Mouse (Mus musculus): Measurements from ENCODE around the gene H2-T23. TPM values are rescaled to one million over a fixed set of nuclear protein-coding genes. Genes with fewer than 3 reads are reported as not detected.
"Not testable (repeated sequence)": the region's sequence is repeated elsewhere in the genome, so short reads cannot be mapped to it uniquely, and the experiment has no call there.

Gene H2-T23
- 3.5 and 4.9 TPM in 2 replicates for polyA plus RNA-seq (2016; fragmentation: Nextera tagmentation; extraction: Ambion mirVana)

GRCm38 (mm10) chr17:36032351-36032875, at the start of gene H2-T23:
H2-T23 (minus strand) TSS chr17:36032855.
- H3K36me3 ChIP-seq; H3K9me3 ChIP-seq (replicated peaks); H3K27me3 ChIP-seq (ENCODE audit: low read depth, poor library complexity, severe bottlenecking): not testable (repeated sequence)
- peaks cover 15% of the 10 kb centered on the region for H3K4me1 ChIP-seq
- WGBS, result 2% methylated on average over 25 of the region's 25 CpGs
- H3K27ac ChIP-seq (replicated peaks), result peak within 1 kb of the TSS; percentile 73
- peak; percentile 48 for DNase-seq (ENCODE audit: low spot score)
- H3K4me3 ChIP-seq, result peak within 1 kb of the TSS; percentile 61

- not testable (repeated sequence) for H3K27ac ChIP-seq (replicated peaks); H3K36me3 ChIP-seq; DNase-seq (ENCODE audit: low spot score); H3K9me3 ChIP-seq (replicated peaks); H3K4me3 ChIP-seq
- peaks cover 18% of the 10 kb centered on the region for H3K4me1 ChIP-seq
- peaks cover 41% of the 10 kb centered on the region for H3K27me3 ChIP-seq (ENCODE audit: low read depth, poor library complexity, severe bottlenecking)
Observed at GRCm38 (mm10) chr17:36081901-36082300, 49.2 kb upstream of the H2-T23 start.

GRCm38 (mm10) chr17:36060829-36061228, 28.2 kb upstream of the H2-T23 start:
- Histone ChIP-seq H3K9me3 (replicated peaks) (no peaks in the 10 kb centered on the region), H3K36me3 (no peaks in the 10 kb centered on the region), H3K4me1 (no peaks in the 10 kb centered on the region), H3K4me3 (no peak overlapping the region), H3K27ac (replicated peaks) (no peak overlapping the region), H3K27me3 (ENCODE audit: low read depth, poor library complexity, severe bottlenecking) (no peaks in the 10 kb centered on the region)
- DNase-seq (ENCODE audit: low spot score), result peak; percentile 76
- 32% methylated on average over 2 of the region's 2 CpGs for WGBS

GRCm38 (mm10) chr17:36058362-36058761, 25.7 kb upstream of the H2-T23 start, which contains the start of gene Gm11127:
Gm11127 (minus strand) TSS chr17:36058371.
- not testable (repeated sequence) for H3K4me1 ChIP-seq; H3K36me3 ChIP-seq; H3K27me3 ChIP-seq (ENCODE audit: low read depth, poor library complexity, severe bottlenecking); DNase-seq (ENCODE audit: low spot score); H3K4me3 ChIP-seq; H3K9me3 ChIP-seq (replicated peaks); H3K27ac ChIP-seq (replicated peaks)
- WGBS, result 60% methylated on average over 1 of the region's 1 CpGs

- H3K27ac ChIP-seq (replicated peaks); DNase-seq (ENCODE audit: low spot score); H3K9me3 ChIP-seq (replicated peaks); H3K36me3 ChIP-seq; H3K4me3 ChIP-seq; H3K4me1 ChIP-seq; H3K27me3 ChIP-seq (ENCODE audit: low read depth, poor library complexity, severe bottlenecking): not testable (repeated sequence)
- 89% methylated on average over 25 of the region's 25 CpGs for WGBS
Observed at GRCm38 (mm10) chr17:36057927-36058326, 25.3 kb upstream of the H2-T23 start.

- Histone ChIP-seq H3K36me3 (no peaks in the 10 kb centered on the region), H3K9me3 (replicated peaks) (no peaks in the 10 kb centered on the region), H3K27ac (replicated peaks) (no peak overlapping the region), H3K4me3 (peak overlapping the region; percentile 53), H3K27me3 (ENCODE audit: low read depth, poor library complexity, severe bottlenecking) (peaks cover 26% of the 10 kb centered on the region), H3K4me1 (peaks cover 10% of the 10 kb centered on the region)
- 91% methylated on average over 3 of the region's 3 CpGs for WGBS
- DNase-seq (ENCODE audit: low spot score), result no peak
Observed at GRCm38 (mm10) chr17:36043286-36043685, 10.6 kb upstream of the H2-T23 start.

- peaks cover 10% of the 10 kb centered on the region for H3K4me1 ChIP-seq
- H3K4me3 ChIP-seq, result peak within 1 kb of the TSS; percentile 53
- not testable (repeated sequence) for H3K36me3 ChIP-seq; H3K9me3 ChIP-seq (replicated peaks); H3K27ac ChIP-seq (replicated peaks)
- peaks cover 26% of the 10 kb centered on the region for H3K27me3 ChIP-seq (ENCODE audit: low read depth, poor library complexity, severe bottlenecking)
- peak; percentile 51 for DNase-seq (ENCODE audit: low spot score)
- WGBS, result 3% methylated on average over 12 of the region's 12 CpGs
Observed at GRCm38 (mm10) chr17:36042610-36043169, 10.0 kb upstream of the H2-T23 start, which contains the start of the genes H2-T22 and Gm6034. H2-T22 (minus strand) TSS chr17:36042747. Gm6034 (plus strand) TSS chr17:36042961.

- WGBS, result under 1% methylated on average over 19 of the region's 19 CpGs
- Histone ChIP-seq H3K27me3 (ENCODE audit: low read depth, poor library complexity, severe bottlenecking) (peaks cover 26% of the 10 kb centered on the region), H3K4me3 (peak overlapping the region; percentile 53), H3K4me1 (peaks cover 10% of the 10 kb centered on the region)
- not testable (repeated sequence) for H3K27ac ChIP-seq (replicated peaks); H3K9me3 ChIP-seq (replicated peaks); DNase-seq (ENCODE audit: low spot score); H3K36me3 ChIP-seq
Observed at GRCm38 (mm10) chr17:36042055-36042454, 9.4 kb upstream of the H2-T23 start.

GRCm38 (mm10) chr17:36040604-36041003, 7.9 kb upstream of the H2-T23 start:
- Histone ChIP-seq H3K27me3 (ENCODE audit: low read depth, poor library complexity, severe bottlenecking) (peaks cover 26% of the 10 kb centered on the region), H3K4me1 (peaks cover 10% of the 10 kb centered on the region)
- H3K9me3 ChIP-seq (replicated peaks); H3K36me3 ChIP-seq; H3K27ac ChIP-seq (replicated peaks); H3K4me3 ChIP-seq; DNase-seq (ENCODE audit: low spot score): not testable (repeated sequence)
- 90% methylated on average over 2 of the region's 2 CpGs for WGBS

GRCm38 (mm10) chr17:36036126-36036525, 3.5 kb upstream of the H2-T23 start:
- H3K36me3 ChIP-seq; DNase-seq (ENCODE audit: low spot score); H3K27ac ChIP-seq (replicated peaks); H3K27me3 ChIP-seq (ENCODE audit: low read depth, poor library complexity, severe bottlenecking); H3K4me3 ChIP-seq; H3K9me3 ChIP-seq (replicated peaks): not testable (repeated sequence)
- 91% methylated on average over 13 of the region's 13 CpGs for WGBS
- H3K4me1 ChIP-seq, result peaks cover 11% of the 10 kb centered on the region

- not testable (repeated sequence) for H3K4me3 ChIP-seq; DNase-seq (ENCODE audit: low spot score)
- 37% methylated on average over 3 of the region's 3 CpGs for WGBS
Observed at GRCm38 (mm10) chr17:36035010-36035638, 2.5 kb upstream of the H2-T23 start.

GRCm38 (mm10) chr17:36034524-36034923, 1.9 kb upstream of the H2-T23 start:
- DNase-seq (ENCODE audit: low spot score); H3K36me3 ChIP-seq; H3K27me3 ChIP-seq (ENCODE audit: low read depth, poor library complexity, severe bottlenecking); H3K4me3 ChIP-seq; H3K27ac ChIP-seq (replicated peaks); H3K9me3 ChIP-seq (replicated peaks): not testable (repeated sequence)
- peaks cover 12% of the 10 kb centered on the region for H3K4me1 ChIP-seq
- WGBS, result 71% methylated on average over 3 of the region's 3 CpGs

More at GRCm38 (mm10) chr17:36035010-36035638, 2.5 kb upstream of the H2-T23 start:
- H3K4me1 ChIP-seq, result peaks cover 12% of the 10 kb centered on the region
- not testable (repeated sequence) for H3K9me3 ChIP-seq (replicated peaks); H3K27ac ChIP-seq (replicated peaks); H3K27me3 ChIP-seq (ENCODE audit: low read depth, poor library complexity, severe bottlenecking); H3K36me3 ChIP-seq
